Mouse (Mus musculus): ENCODE results near the gene Pard3.

The Pard3 gene

DNA sequence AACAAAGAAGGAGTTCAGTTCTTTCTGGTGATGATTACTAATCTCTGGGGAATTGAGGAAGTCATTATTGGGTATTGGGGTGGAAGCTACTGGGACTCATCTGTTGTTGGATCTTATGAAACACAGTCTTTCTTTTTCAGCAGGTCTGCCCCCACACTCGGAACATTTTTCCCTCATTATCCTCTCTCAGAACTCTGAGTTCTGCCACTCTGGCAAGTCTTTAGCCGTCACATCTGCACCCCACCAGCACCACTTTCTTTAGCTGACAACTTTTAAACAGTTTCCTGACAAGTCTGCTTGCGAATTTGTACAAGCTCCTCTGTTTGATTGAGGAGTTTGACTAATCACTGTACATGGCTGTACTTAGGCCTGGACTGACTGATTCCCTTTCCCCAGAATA lies 118.4 kb downstream of the Pard3 start:
- CTCF ChIA-PET: no interaction called here

DNA sequence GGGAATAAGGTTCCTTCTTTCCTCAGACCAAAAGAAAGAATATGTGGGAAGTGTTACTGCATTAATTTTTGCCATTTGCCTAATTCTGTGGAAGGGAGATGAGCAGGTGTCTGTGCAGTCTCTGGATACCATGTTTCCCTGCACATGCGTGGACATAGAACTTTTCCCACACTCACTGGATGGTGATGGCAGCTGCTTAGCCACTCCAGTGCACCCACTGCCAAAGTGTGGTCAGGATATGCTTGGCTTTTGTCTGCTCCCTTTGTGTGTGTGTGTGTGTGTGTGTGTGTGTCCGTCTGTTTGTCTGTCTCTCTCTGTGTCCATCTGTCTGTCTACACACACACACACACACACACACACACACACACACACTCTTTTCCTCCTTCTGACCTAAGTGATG lies 119.8 kb downstream of the Pard3 start:
- CTCF ChIA-PET: no interaction called here

DNA sequence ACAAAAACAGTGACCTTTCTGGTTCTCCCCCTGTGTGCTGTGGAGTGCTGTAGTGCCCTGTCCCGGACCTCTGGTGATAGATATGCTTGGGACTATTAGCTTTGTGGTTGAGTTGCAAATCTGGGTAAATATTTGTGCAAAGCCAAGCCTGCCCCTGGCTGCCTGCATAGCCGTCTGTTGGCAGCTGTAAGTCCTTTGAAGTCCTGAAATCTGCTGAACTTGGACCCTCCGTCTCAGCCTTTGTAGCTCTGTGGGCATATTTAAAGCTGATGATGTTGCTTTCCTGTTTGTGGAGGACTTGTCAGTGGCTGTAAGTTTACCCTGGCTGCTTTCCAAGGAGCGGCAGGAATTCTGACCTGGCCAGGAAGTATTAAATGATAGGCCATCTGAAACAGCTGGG lies 120.3 kb downstream of the Pard3 start:
- CTCF ChIA-PET: no interaction called here

DNA sequence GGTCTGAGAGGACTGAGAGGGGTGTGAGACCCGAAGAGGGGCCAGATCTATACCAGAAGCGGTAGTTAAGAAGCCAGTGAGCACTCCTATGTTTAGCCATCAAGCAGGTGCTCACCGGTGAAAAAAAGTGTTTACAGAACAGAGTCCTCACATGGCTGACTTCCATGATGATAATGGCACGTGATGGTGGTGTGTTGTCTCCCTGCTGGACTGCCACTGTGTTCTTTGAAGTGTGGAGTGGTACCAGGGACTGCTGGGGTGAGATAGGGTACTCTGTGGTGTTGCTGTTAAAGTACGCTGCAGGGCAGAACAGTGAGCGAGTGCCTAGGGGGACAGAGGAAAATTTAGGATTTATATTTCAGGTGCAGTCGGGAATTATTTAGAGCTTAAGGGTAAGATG lies 122.2 kb downstream of the Pard3 start:
- CTCF ChIA-PET: interaction anchor here (0.7 kb wide), 1 partner anchor 133 kb away, joined by 9 read pairs; no protein-coding TSS in a partner anchor

DNA sequence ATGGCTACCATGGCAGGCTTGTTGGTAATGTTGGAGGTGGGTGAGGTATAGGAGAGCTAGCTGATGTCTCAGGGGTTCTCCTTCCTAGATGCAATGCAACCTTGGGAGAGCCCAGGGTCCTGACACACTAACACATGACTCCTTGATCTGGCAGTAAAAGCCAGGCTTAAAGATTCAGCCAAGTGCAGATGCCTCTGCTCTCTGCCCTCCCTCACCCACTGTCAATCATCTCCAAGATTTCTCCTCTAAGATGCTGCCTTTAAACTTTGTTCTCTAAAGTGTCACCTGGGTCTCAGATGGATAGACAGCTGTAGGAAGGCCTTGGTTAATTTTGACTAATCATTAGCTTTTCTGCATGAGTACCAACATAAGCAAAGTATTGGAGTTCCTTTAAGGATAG lies 125.0 kb downstream of the Pard3 start:
- CTCF ChIA-PET: no interaction called here

DNA sequence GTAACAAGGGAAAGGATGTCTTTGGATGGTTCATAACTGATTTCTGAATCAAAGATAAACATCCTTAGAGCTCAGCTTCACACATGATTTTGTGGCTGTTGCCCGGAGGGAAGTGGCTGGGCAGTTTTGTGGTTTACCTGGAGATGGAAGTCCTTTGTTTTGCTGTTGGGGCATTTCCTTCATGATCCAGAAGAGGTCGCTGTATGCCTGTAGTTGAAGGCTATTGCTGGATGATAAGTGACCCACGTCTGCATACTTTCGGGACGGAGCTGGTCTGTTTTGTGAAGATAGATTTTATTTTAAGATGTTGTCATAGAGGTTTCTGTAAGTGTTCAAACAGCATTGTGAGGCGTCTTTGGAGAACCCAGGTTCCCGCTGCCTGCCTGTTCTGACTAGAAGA lies 126.7 kb downstream of the Pard3 start:
- CTCF ChIA-PET: no interaction called here

DNA sequence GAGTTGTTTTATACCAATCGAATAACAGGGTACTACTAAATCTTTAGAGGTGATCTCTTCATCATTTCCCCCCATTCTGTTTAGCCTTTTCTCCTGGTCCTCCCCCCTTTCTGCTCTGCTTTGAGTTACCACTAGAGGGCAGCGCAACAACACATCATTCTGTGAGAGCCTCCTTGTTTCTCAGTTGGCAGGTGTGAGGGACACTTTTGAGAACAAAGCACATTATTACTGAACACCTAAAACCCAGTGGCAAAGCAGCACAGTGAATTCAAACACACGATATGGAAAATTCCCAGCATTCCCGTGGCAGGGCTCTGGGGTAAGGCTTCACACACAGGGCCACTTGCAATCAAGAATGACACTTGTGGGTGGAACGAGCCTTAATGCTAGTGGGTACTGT lies 127.7 kb downstream of the Pard3 start:
- CTCF ChIA-PET: no interaction called here

DNA sequence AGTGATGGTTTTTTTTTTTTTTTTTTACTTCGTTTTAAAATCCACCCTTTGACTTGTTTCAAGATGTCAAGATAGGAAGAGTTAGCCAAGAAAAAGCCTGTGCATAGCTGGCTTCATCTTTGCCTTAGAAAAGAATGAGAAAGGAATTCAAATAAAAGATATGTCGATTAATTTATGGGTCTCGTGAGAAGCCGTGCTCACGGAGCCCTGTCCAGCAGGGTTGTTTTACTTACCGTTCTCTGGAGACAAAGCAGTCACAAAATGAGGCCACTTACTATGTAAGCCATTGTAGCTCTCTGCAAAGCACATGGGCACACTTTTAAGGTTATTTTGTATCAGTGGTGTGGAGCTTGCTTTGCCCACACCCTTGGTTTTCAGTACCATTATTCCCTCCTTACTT lies 128.1 kb downstream of the Pard3 start:
- CTCF ChIA-PET: no interaction called here

DNA sequence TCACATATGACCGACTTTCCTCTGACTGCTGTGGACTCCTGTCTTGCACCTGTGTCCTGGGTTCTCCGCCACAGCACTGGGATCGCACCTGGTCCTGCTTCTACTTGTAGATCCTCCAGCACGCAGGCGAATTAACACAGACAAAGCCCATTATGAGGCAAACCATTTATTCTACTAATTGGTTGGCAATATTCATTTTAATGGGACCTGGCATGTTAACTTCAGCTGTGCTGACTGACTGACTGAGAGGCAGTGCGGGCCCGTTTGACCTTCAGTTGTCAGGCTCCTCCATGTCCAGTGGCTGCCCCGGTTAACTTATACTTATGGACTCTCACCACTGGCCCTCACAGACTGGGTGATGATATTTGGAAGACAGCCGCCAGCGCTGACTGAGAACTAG lies 128.6 kb downstream of the Pard3 start:
- CTCF ChIA-PET: no interaction called here

DNA sequence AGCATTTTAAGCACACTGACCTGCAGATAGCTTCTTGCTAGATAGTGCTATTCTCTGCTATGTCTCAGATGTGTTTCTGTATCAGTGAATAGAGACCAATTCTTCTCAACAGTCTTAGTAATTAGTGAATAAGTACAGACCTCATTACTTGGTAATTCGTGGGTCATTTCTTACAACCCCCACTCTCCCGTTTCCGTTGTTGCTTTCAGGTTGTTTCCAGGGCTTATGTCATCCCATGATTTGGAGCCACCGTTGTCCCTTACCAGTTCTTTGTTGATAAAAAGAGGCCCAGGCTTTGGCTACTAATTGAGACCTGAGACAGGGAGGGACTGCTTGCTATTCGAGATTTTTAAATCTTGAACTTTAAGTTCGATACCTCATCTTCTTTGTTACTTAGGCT lies 129.7 kb downstream of the Pard3 start:
- CTCF ChIA-PET: no interaction called here

DNA sequence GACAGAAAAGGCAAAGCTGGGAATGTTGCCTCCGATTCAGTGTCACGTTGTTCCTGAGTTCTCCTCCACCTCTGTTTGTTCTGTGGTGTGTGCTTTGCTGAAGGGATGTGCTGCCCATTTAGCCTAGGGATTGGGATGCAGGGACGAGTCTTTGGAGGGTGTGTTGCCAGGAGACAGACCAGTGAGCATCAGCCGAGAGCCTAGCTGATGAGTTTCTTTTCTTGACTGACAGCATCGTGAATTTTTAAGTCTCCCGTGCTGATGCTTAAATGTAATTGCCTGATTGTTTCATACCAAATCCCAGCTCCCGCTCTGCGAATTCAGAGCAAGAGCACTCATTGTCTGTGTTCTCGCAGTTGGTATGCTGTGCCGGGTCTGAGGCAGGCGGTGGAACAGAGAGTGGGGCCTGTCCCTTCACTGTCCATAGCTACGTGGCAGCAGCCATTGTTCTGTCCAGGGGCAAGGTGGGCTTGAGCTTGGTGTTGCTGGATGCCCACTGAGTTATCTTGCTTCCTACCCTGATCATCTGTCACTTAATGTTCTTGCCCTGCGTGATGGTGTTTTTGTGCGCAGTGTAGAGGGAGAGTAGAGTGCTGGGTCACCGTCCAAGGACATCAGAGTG lies 131.2 kb downstream of the Pard3 start:
- CTCF ChIA-PET: no interaction called here

DNA sequence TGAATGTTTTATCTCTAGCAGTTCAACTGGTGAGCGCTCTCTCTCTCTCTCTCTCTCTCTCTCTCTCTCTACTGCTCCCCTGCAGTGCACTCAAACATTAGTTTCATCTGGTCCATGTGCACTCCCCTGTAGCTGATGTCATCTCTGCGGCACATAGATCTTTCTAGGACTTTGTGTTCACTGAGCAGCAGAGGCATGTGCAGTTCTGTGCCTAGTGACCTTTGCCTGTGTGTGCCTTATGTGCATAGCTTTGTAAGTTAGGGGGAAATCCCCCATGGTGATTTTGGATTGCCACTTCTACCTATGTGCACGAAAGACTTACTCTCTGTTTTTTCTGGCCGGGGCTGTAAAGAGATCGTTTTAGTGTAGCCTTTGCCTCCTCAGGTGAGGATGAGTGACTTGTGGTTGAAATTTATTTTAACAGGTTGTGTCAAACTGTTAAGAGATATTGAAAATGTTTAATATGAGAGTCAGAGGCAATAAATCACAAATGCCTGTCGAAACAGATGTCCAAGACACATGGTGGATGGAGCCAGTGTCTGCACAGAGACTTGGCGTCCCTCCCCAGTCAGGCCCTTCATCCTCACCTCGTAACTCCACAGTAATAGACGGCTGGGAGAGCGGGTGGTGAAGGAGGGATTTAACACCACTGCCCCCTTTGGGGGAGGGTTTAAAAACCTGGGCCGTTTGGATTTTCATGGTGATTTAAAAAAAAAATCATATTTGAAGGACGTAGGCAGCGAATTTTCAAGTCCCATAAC lies 133.0 kb downstream of the Pard3 start:
- CTCF ChIA-PET: interaction anchor here (0.7 kb wide), 1 partner anchor 233 kb away, joined by 3 read pairs; no protein-coding TSS in a partner anchor

DNA sequence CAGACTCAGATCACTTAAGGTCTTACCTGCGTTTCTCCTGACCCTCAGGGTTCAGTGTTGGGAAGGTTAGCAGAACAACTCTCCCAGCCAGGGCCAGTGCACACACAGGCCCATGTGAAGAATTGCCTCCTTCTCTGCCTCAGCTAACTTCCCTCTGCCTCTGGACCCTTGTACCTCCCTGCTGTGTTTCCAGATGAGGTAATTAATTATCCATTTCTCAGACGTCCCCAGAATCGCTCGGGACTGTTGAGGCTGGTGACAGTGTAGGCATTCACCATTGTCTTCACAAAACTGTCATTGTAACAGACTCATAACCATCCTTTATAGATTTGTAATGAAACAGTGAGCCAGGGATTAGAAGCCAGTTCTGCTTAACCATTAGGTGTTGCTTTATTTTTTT lies 143.8 kb downstream of the Pard3 start:
- CTCF ChIA-PET: no interaction called here

DNA sequence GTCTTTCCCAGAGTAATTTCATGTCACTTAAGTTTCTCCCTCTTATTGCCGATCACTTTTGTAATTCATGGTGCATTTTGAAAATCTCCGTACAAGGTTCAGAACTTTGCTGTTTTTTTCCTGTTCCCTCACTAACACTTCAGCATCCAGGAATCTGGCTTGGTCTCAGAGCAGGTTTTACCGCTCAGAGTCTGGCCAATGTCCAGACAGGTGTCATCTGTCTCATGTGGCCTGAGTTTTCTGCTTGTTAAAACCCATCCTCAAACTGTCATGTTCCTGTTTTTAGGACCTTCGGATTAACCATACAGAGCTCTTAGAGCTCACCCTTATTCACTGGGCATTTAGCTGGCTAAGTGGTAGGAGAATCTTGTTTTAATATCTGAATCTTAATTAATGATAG lies 146.9 kb downstream of the Pard3 start:
- CTCF ChIA-PET: no interaction called here

DNA sequence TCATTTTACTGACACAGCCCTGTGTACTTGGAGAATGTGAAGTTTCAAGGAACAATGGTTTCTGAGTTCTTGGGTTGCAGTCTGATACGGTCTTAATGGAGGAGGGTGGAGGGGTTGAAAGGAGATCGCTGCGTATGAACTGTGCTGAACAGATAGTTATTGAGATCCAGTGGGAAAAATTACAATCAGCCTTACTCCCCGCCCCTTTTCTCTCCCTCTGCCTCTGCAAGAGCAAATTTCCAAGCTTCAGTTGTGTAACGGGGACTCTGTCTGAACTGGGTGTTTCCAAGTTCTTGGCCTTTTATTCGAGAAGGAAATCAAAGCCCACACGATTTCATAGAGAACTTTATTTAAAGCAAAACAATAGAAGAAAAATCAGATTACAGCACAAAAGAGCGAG lies 150.6 kb downstream of the Pard3 start:
- CTCF ChIA-PET: no interaction called here

DNA sequence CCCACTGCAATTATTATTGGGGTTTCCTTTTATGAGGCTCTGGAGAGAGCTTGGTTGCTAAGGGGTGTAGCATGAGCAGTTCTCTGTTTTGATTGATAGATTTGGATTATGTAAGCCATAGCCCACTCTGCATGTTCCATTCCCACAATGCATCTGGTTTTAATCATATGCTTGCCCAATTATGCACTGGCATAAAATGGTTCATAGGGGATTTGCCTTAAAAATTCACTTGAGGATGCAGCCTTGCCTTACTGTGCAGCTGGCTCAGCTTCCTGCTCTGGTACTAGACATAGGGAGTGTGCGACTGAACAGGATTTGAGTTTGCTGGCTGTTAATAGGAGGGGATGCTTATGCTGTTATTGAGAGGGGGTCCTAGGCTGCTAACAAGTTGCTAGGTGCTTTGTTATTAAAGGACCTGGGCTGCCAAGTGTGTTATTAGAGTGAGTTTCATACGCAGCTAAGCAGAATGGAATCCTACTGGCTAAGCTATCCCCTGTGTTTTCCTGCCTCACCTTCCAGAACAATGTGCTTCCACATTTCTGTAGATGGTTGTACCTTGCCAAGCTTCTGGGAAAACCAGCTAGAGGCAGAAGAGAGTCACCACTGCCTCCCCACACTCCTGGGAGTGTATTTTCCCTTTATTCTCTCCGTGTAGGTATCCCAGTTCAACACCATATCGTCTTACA lies 151.2 kb downstream of the Pard3 start:
- CTCF ChIA-PET: no interaction called here

DNA sequence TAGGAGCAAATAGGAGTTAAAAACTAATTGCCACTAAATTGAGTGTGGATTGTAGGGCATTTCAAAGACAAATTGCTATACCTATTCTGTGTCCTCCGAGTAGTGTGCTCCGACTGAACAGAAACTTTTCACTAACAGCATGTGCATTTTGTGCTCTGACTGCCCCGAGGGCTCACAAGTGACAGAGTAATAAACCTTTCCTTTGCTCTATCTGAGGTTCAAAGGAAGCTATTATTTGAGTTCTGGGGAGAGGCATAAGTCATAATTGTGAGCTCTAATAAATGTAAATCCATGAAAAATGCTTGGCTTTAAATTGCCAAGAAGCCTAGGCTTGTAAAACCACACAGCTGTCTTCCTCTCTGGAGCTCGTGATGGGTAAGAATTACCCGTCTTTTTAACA lies 156.5 kb downstream of the Pard3 start:
- CTCF ChIA-PET: no interaction called here

DNA sequence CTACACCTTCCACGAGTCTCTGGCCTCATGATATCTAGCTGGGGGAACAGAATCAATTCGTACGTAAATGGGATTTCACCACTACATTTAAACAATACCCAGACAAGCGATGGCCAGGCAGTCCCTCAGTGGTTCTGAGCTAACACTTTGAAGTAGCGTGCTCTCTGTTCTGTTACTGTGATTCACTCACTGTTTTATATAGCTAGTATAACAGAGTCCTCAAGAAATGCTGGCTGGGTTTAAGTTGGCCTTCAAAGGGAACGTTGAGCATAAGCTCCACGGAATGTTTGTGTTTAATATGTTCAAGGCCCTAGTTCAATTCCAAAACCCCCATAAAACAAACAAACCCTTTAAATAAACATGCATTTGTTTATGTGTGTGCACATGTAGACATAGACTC lies 156.9 kb downstream of the Pard3 start:
- CTCF ChIA-PET: no interaction called here

DNA sequence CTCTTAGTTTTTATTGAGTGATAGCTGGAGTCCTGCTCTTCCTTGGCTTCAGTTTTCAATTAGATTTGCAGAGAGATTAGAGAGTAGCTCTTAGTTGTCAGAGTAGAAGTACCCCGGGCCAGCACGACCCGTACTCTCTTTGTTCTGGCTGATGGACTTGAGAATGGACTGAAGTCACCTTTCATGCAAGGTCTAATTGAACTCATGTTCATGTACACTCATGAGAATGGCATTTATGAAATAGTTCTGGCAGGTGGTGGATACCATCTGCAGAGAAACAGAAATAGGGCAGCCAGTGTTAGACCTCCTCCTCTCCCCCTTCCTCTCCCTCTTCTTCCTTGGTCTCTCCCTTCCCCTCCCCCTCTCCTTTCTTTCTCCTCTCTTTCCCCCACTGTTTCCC lies 158.7 kb downstream of the Pard3 start:
- CTCF ChIA-PET: no interaction called here

DNA sequence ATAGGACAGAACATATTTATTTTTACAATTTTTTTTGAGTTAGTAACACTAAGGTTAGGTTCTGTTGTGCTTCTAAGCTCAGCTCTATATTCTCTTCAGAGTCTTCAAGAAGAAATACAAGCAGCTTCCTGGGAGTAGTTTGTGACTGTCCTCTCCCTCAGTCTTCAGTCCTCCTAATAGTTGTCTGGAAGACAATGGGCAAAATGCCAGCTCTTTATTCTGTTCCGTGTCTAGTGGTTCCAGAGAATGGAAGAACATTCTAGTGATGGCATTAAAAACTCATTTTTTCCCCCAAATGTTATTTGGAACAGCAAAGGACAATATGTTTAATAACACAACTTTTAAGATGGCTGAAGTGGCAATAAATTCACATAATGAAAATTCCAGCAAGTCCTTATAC lies 163.3 kb downstream of the Pard3 start:
- CTCF ChIA-PET: interaction anchor here (0.6 kb wide), 1 partner anchor 733 kb away, joined by 6 read pairs; no protein-coding TSS in a partner anchor

DNA sequence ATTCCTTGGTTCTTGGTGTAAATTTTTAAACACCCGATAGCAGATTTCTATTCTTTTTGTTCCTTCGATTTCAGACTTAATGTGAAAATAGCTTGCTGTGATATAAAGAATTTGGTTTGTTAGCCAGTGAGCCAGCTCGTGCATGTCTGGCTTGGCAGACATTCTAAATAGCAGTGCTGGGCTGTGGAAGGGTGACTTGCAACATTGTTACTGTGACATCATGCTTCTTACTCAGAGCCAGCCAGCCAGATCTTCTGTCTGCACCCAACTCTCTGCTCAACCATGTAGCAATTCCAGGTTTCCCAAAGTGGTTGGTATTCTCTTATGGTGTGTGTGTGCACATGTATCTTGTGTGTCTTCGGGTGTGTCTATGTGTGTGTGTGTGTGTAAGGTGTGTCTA lies 163.7 kb downstream of the Pard3 start:
- CTCF ChIA-PET: interaction anchor here (0.6 kb wide), 1 partner anchor 734 kb away, joined by 6 read pairs; no protein-coding TSS in a partner anchor

DNA sequence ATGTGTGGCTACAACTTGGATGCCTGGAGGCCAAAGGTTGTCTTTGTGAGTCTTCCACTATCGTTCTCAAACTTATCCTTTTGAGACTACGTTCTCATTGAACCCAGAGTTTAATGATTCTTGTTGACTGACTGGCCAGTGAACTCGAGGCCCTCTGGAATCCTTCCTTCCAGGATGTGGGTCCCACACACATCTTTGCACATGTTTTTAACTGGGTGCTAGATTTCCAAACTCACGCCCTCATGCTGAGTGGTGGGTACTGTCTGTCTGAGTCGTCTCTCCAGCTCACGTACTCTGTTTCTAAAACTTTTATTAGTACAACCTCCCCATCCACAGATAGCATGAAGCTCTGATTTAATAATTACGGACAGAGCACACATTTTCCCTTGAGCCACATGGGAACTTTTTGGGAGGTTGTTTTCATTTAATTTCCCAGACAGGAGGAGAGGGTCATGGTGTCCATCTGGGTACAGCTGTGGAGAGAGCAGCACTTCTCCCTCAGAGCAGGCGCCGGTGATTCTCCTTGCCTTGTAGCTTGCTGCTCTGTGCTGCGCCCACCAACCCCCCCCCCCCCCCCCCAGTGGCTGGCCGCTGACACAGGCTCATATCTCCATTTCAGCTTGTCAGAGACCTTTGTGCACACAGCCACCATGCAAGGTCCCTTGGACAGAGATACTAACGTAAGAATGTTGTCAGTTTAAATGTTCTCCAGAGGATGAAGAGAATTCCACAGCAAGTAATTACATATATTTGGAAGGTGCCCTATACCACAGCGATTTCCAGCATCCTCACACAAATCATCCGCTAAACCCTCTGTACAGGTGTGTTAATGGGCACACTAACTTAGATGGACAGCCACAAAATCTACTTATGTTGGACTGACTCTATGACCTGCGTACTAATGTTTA lies 165.9 kb downstream of the Pard3 start:
- CTCF ChIA-PET: no interaction called here
